Mouse (Mus musculus) MEL (cell line): ENCODE data around the gene Rab11fip5. TPM values are rescaled to one million over a fixed set of nuclear protein-coding genes. Genes with fewer than 3 reads are reported as not detected.
A peak's percentile ranks its signal among the peaks of the same experiment; 100 is the strongest.

ENCODE experiments used
- DNase-seq: peaks from one replicate; pipeline ENCODE4 v3.0.0; 2011; ENCODE audit warnings: low read depth, low spot score
- H3K27ac ChIP-seq: 2 replicates; pipeline ENCODE4 v1.5.1; 2012; ENCODE audit warnings: low read depth, mild to moderate bottlenecking, control low read depth, low read length, moderate library complexity; ENCODE audit not compliant: control insufficient read depth
- H3K27me3 ChIP-seq, 2 experiments: fragments of 150-350 bp in 1 of 2; sonication (generic) in 1 of 2; 2 replicates each; pipeline ENCODE4 v1.6.1; 2012; ENCODE audit warnings: low read length in 2 of 2, mild to moderate bottlenecking in 2 of 2, improper control_type of control experiment in 1 of 2, moderate library complexity in 1 of 2; ENCODE audit not compliant: insufficient read depth in 2 of 2, control insufficient read depth in 1 of 2
- H3K36me3 ChIP-seq, 2 experiments: 2 replicates each; pipeline ENCODE4 v1.6.1; 2012 to 2014; ENCODE audit warnings: low read length in 2 of 2, improper control_type of control experiment in 1 of 2, inconsistent platforms in 1 of 2, mild to moderate bottlenecking in 1 of 2; ENCODE audit not compliant: insufficient read depth in 2 of 2, control insufficient read depth in 1 of 2
- H3K4me1 ChIP-seq, 2 experiments: fragments of 150-350 bp in 1 of 2; sonication (generic) in 1 of 2; 2 replicates each; pipeline ENCODE4 v1.6.1; 2012; ENCODE audit warnings: low read length in 2 of 2, improper control_type of control experiment in 1 of 2, mild to moderate bottlenecking in 1 of 2; ENCODE audit not compliant: insufficient read depth in 2 of 2, control insufficient read depth in 1 of 2
- H3K4me3 ChIP-seq, 2 experiments: fragments of 150-350 bp in 1 of 2; sonication (generic) in 1 of 2; 2 replicates each; pipeline ENCODE4 v1.5.1; 2012; ENCODE audit warnings: low read depth in 2 of 2, low read length in 2 of 2, mild to moderate bottlenecking in 2 of 2, moderate library complexity in 2 of 2, control low read depth in 1 of 2, improper control_type of control experiment in 1 of 2; ENCODE audit not compliant: control insufficient read depth in 1 of 2, insufficient read depth in 1 of 2
- H3K79me2 ChIP-seq: 2 replicates; pipeline ENCODE4 v1.6.1; 2012; ENCODE audit warnings: mild to moderate bottlenecking, low read length, moderate library complexity; ENCODE audit not compliant: control insufficient read depth, poor library complexity, insufficient read depth
- H3K9ac ChIP-seq: 2 replicates; pipeline ENCODE4 v1.6.1; 2012; ENCODE audit warnings: low read depth, mild to moderate bottlenecking, control low read depth, low read length, moderate library complexity; ENCODE audit not compliant: control insufficient read depth, poor library complexity, severe bottlenecking
- H3K9me3 ChIP-seq: fragments of 150-350 bp; sonication (generic); replicated peaks from 2 replicates; pipeline ENCODE4 v1.6.1; 2012; ENCODE audit warnings: mild to moderate bottlenecking, low read length, improper control_type of control experiment, moderate library complexity; ENCODE audit not compliant: insufficient read depth
- CHD1 ChIP-seq: IDR thresholded peaks from 2 replicates; pipeline ENCODE4 v1.6.1; 2012; ENCODE audit warnings: low read depth, mild to moderate bottlenecking, inconsistent platforms, low read length, improper control_type of control experiment
- EP300 ChIP-seq, 2 experiments: IDR thresholded peaks; 2 replicates each; pipeline ENCODE4 v1.6.1; 2011; ENCODE audit warnings: improper control_type of control experiment in 2 of 2, low read length in 2 of 2, low read depth in 1 of 2, mild to moderate bottlenecking in 1 of 2
- GABPA ChIP-seq: IDR thresholded peaks from 2 replicates; pipeline ENCODE4 v1.6.1; 2012; ENCODE audit warnings: low read depth, mild to moderate bottlenecking, inconsistent platforms, low read length, improper control_type of control experiment, moderate library complexity
- KAT2A ChIP-seq: conservative IDR thresholded peaks from 2 replicates; pipeline ENCODE4 v1.6.1; 2012; ENCODE audit warnings: low read depth, low read length, improper control_type of control experiment, inconsistent platforms
- MAFK ChIP-seq: IDR thresholded peaks from 2 replicates; pipeline ENCODE4 v1.6.1; 2011; ENCODE audit warnings: low read depth, mild to moderate bottlenecking, low read length, improper control_type of control experiment, borderline replicate concordance
- MAZ ChIP-seq: IDR thresholded peaks from 2 replicates; pipeline ENCODE4 v1.6.1; 2012; ENCODE audit warnings: low read depth, mild to moderate bottlenecking, inconsistent platforms, low read length, improper control_type of control experiment
- MXI1 ChIP-seq: IDR thresholded peaks from 2 replicates; pipeline ENCODE4 v1.6.1; 2011; ENCODE audit warnings: mild to moderate bottlenecking, low read depth, low read length, improper control_type of control experiment
- MYB ChIP-seq: IDR thresholded peaks from 2 replicates; pipeline ENCODE4 v1.6.1; 2011; ENCODE audit warnings: mild to moderate bottlenecking, low read depth, low read length, improper control_type of control experiment
- POLR2AphosphoS2 ChIP-seq: IDR thresholded peaks from 2 replicates; pipeline ENCODE4 v1.6.1; 2011; ENCODE audit warnings: low read length, improper control_type of control experiment
- TAL1 ChIP-seq: IDR thresholded peaks from 2 replicates; pipeline ENCODE4 v1.6.1; 2012; ENCODE audit warnings: mild to moderate bottlenecking, inconsistent platforms, low read length, moderate library complexity, mixed read lengths
- TBP ChIP-seq: IDR thresholded peaks from 2 replicates; pipeline ENCODE4 v1.8.0; 2011; ENCODE audit warnings: low read depth, low read length, improper control_type of control experiment
- TCF12 ChIP-seq: IDR thresholded peaks from 2 replicates; pipeline ENCODE4 v1.6.1; 2014; ENCODE audit warnings: low read depth, mild to moderate bottlenecking, inconsistent platforms, low read length, improper control_type of control experiment, moderate library complexity
- UBTF ChIP-seq: IDR thresholded peaks from 2 replicates; pipeline ENCODE4 v1.6.1; 2012; ENCODE audit warnings: low read depth, mild to moderate bottlenecking, inconsistent platforms, low read length, improper control_type of control experiment, moderate library complexity, borderline replicate concordance; ENCODE audit not compliant: insufficient read depth
- USF2 ChIP-seq, 2 experiments: IDR thresholded peaks; 2 replicates each; pipeline ENCODE4 v1.6.1; 2011 to 2012; ENCODE audit warnings: improper control_type of control experiment in 2 of 2, low read length in 2 of 2, borderline replicate concordance in 1 of 2, inconsistent platforms in 1 of 2, low read depth in 1 of 2, mild to moderate bottlenecking in 1 of 2; ENCODE audit not compliant: insufficient read depth in 1 of 2
- ZKSCAN1 ChIP-seq: IDR thresholded peaks from 2 replicates; pipeline ENCODE4 v1.6.1; 2012; ENCODE audit warnings: low read depth, mild to moderate bottlenecking, inconsistent platforms, low read length, improper control_type of control experiment, moderate library complexity
- ZNF384 ChIP-seq: IDR thresholded peaks from 2 replicates; pipeline ENCODE4 v1.6.1; 2012; ENCODE audit warnings: low read depth, mild to moderate bottlenecking, inconsistent platforms, low read length, improper control_type of control experiment
- polyA plus RNA-seq, 2 experiments: library from polyadenylated mRNA; stranded (reverse) in 1 of 2; unstranded in 1 of 2; fragments of >175 nt in 1 of 2; fragments of >200 nt in 1 of 2; gene quantifications; 2 replicates each; pipeline versions ENCODE4 v1.2.1 to v1.2.4; 2012; ENCODE audit warnings: low replicate concordance in 2 of 2, low read depth in 1 of 2; ENCODE audit not compliant: insufficient read length in 2 of 2, insufficient read depth in 1 of 2, missing spikeins in 1 of 2
- total RNA-seq: library from RNA; depleted of rRNA; stranded (reverse); fragments of 300-350 nt; gene quantifications from 2 replicates; pipeline ENCODE4 v1.2.3, GENCODE M21; 2012

Rab11fip5 gene
- total and polyA plus RNA-seq, 3 experiments, result 3.3 to 8.5 TPM; not detected in 1

DNA sequence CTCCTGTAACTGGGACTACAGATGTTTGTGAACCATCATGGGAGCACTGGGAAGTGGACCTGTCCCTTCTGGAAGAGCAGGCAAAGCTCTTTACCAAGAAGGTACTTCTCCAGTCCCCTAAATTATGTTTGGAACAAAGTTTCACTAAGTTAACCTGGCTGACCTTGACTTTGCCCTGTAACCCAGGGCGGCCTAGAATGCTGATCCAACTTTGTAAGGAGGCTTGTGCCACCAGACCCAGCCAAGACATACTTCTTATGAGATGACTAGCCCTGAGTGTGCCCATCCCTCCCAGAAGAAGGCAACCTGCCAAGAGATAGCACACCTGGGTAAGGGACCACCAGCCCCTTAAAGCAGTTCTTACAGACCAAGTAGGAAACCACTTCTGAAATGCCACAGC, 15.6 kb downstream of the Rab11fip5 start:
- Histone ChIP-seq H3K27ac (no peak overlapping the region), H3K4me1 (peaks cover 6 to 28% of the 10 kb centered on the region in 2 experiments), H3K36me3 (peaks cover 0 to 19% of the 10 kb centered on the region in 2 experiments; a peak in 2 of 4 replicates)
- TF ChIP-seq MYB, result no peak
- TF ChIP-seq UBTF, result no peak
- TF ChIP-seq EP300 (IDR thresholded peaks at IDR 0.05; ENCODE audit: low read depth in 1 of 2, low read length in 2 of 2), result no peak
- TF ChIP-seq MAZ, result no peak
- TF ChIP-seq MXI1, result no peak
- TF ChIP-seq ZKSCAN1, result no peak
- TF ChIP-seq ZNF384, result no peak
- no peak for TF ChIP-seq POLR2AphosphoS2
- no peak for TF ChIP-seq USF2 (IDR thresholded peaks at IDR 0.05; ENCODE audit: borderline replicate concordance in 1 of 2, insufficient read depth in 1 of 2, low read depth in 1 of 2, low read length in 2 of 2)
- no peak for TF ChIP-seq GABPA
- TF ChIP-seq TBP, result no peak
- no peak for TF ChIP-seq CHD1
- TF ChIP-seq KAT2A, result no peak
- no peak for TF ChIP-seq TAL1
- TF ChIP-seq MAFK, result no peak
- TF ChIP-seq, all 39 proteins: peak for 0
- H3K79me2 ChIP-seq, result no peaks in the 10 kb centered on the region
- H3K9me3 ChIP-seq, result no peaks in the 10 kb centered on the region
- DNase-seq, result no peak
- no peak overlapping the region for H3K4me3 ChIP-seq
- no peaks in the 10 kb centered on the region for H3K27me3 ChIP-seq
- H3K9ac ChIP-seq, result no peak overlapping the region

DNA sequence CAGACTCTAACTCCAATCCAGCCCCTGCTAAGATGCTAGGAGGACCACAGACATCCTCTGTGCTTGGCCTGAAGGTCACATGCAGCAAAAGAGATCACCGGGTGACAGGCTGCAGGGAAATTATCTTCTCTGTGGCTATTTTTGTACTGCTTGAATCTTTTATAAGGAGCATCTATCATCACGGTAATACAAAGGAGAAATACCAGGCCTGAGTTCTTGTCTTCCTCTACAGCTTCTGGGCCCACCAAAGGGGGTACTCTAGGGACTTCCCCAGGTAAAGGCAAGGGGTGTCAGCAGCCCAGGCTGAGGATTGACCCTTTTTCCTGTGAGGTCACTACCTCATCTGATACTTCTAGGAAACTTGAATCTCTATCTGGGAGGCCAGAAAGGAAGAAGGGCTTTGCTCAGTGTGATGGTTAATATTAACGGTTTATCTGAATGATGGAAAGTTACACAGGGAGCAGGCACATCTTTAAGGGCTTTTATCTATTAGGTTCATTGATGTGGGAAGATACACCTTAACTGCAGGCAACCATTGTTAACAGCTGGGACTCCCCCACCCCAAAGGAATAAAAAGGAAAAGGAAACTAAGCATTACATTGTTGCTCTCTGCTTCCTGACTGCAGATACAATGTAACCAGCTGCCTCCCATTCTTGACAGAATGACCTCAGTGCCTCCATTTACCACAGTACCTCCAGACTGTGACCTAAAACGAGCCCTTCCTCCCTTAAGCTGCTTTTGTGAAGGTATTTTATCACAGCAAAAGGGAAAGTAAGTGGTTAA, 17.6 kb downstream of the Rab11fip5 start:
- no peak overlapping the region for H3K4me3 ChIP-seq
- H3K9me3 ChIP-seq, result no peaks in the 10 kb centered on the region
- H3K27ac ChIP-seq, result no peak overlapping the region
- H3K79me2 ChIP-seq, result no peaks in the 10 kb centered on the region
- H3K36me3 ChIP-seq, result peaks cover 0 to 19% of the 10 kb centered on the region in 2 experiments; a peak in 2 of 4 replicates
- DNase-seq, result no peak
- peaks cover 6 to 28% of the 10 kb centered on the region in 2 experiments for H3K4me1 ChIP-seq
- peak in 1 of 2 experiments; percentile 33; a peak in 1 of 4 replicates for TF ChIP-seq EP300 (IDR thresholded peaks at IDR 0.05; ENCODE audit: low read depth in 1 of 2, low read length in 2 of 2)
- TF ChIP-seq GABPA, result no peak
- TF ChIP-seq TCF12, result no peak
- no peak overlapping the region for H3K9ac ChIP-seq
- H3K27me3 ChIP-seq, result no peaks in the 10 kb centered on the region
